Mouse (Mus musculus): ENCODE measurements at regions not wholly inside any gene's neighbourhood (a gene's known extent, or its start where the extent isn't known, plus 50 kb on each side); places are given as distances from the start of the nearest gene placed in this dataset.

DNA sequence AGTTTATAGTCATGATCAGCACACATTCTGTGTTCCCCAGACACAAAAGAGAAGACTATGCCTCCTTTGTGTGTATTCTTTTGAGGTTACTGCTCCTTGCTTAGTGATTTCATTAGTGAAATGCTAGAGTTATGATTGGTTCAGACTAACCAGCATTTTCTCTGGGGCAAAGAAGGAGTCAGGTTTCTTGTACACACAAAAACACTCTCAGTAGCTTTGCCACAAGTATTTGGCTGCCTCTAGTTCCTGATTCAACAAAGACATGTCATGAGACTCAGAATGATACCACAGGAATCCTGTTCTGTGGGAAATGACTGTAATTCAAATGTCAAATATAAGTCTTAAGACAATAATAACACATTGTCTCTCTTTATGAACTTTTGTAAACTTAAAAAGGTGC is 86.9 kb downstream of the Alx1 start:
- DNase-seq (ENCODE audit: low spot score), result no peak

DNA sequence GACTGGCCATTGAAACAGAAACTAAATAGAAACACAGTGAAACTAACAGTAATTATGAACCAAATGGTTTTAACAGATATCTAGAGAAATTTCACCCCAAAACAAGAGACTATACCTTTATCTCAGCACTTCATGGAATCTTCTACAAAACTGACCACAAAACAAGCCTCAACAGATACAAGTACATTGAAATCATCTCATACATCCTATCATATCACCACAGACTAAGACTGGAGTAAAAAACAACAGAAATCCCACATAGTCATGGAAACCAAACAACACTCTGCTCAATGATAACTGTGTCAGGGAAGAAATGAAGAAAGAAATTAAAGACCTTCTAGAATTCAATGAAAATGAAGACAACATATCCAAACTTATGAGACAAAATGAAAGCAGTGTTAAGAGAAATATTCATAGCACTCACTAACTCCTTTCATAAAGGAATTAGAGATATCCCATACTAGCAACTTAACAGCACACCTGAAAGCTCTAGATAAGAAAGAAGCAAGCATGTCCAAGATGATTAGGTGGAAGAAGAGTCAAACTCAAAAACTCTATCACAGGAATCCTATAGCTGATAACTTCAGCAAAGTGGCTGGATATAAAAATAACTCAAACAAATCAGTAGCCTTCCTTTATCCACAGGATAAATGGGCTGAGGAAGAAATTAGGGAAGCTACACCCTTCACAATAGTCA is 89.0 kb downstream of the Alx1 start:
- no peak for DNase-seq (ENCODE audit: low spot score)

DNA sequence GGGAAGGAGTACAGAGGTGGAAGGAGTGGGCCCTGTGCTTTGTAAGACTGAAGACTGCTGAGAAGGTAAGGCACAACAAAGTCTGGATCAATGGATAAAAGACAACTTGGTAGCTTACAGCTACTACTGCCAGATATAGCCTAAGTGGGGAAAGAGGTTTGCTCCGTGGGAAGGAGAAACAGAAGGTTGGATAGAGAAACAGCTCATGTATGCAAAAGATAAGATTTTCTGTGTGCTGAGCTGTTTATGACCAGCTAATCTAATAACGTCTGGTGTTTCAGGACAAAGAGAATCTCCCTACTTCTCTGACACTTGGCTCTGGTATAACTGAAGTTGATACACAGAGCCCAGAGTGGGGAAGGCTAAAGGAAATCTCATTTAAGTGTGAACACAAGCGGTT is 98.6 kb downstream of the Alx1 start:
- no peak for DNase-seq (ENCODE audit: low spot score)

DNA sequence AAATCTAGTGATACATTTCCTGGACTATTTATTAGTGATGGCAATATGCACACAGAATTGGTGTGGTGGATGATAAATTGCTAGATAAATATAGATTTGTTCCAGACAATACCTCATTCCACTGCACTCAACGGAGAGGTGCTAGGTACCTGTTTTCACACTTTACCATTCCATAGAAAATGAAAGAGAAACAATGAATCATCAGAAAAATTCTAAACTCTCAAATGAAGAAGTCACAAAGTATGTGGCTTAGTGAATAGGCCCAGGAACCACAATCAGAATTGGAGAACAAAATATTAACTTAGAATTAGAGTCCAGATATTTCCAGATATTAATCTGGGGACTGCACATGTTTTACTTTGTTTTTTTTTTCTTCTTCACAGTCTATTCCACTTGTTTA is 101.4 kb downstream of the Alx1 start:
- DNase-seq (ENCODE audit: low spot score), result no peak

DNA sequence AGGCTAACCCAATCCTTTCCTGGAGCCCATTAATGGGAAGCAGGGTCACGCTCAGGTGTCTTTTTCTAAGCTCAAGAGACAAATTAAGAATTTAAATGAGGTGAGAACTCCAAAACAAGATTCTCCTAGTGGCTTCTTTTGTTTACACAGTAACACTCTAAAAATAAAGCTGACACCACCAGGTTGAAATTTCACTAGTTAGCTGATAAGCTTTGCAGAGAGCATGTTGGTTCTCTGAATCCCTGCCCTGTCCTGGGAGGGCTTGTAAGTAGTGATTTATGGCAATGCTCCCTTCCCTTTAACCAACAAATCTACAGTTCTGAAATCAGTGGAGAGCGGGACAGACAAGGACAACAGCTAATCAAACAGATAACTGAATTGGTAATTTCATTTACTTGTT is 132.6 kb downstream of the Alx1 start:
- DNase-seq (ENCODE audit: low spot score), result no peak

DNA sequence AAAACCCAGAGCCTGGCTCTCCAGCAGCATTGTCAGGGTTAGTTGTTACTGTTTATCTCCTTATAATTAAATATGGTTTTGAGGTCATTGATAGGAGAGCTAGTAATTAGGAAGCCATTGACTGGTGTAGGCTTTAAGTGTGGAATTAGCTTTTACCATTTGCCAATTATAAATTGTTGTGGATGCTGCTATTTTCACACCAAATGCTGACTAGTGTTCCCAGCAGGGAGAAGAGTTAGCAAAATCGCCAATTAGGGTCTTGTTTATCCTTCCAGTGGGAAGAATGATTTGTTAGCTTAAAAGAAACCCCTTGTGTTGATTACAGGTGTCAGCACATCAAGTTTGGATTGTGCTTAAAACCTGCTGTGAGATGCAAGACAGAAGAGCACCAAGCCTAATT is 134.1 kb downstream of the Alx1 start:
- no peak for DNase-seq (ENCODE audit: low spot score)

DNA sequence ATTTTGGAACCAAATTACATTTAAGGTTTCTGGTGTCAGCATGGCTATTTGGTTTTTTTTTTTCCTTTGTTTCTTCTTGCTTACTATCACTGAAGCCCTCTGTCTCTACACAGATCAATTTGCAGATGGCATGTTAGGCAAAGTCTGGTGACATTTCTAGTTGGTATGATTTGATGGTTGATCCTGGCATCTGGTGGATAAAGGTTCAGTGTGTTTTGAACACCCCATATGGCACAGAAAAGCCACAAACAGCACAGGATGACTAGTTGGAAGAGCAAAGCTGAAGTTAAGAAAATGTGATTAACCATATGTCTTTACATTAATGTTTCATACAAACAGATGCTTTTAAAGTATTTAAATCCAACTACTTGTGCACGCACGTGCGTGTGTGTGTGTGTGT is 137.6 kb downstream of the Alx1 start:
- no peak for DNase-seq (ENCODE audit: low spot score)

DNA sequence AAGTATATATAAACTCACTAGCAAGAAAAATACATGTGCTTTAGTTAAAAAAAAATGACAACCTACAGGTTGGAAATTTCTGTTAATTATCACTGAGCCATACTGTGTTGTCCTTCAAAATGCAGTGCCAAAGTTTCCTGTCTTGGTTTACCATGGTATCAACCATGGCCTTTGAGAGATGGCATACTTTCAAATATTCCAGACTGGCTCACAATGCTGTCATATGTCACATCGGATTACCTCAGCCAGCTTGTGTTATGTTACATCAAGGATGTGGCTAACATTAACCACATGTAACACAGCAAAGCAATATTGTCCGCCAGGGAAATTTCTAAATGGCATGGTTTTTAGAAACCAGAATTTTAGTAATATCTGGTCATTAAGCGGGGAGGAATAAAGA is 140.3 kb downstream of the Alx1 start:
- no peak for DNase-seq (ENCODE audit: low spot score)

DNA sequence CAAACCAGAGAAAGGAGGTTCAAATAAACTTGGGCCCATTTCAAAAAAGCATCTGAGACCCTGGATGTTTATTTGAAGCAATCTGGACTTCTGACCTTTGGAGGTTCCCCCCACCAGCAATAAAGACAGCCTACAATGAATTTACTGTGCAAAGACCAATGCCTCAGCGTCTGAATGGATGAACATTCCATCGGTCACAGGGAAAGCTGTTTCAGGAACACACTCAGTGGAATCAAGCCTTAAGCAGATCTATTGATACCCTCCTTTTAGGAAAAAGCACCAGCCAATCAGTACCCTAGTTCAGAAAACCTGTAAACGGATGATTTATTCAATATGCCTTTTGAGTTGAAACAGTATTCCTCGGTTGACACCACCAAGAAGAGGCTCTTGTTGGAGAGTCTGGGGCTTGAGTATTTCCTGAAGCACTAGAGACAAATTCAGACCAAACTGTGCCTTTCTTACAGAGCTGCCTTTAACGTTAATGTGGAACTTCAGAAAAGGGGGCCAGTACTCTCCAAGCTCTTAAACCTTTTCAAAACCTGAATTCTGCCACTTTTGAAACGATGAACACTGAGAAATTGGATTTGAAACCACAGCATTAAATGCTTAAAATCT is 148.1 kb downstream of the Alx1 start:
- DNase-seq (ENCODE audit: low spot score), result no peak

DNA sequence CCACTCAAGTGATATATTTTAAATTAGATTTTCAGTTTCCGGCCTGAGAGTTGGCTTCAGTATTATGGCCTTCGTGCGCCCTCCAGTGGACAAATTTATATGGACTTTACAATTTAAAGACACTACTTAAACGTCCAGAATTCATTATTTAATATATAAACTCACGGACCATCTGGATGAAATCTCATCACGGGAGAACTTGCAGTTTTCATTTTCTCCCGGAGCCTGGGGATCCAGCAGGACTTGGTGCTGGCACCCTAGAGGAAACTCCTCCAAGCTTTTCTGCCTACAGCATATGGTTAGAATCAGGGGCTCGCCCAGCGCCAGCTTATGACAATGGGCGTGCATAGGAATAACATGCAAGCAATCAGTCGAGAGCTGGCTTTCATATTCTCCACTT is 152.0 kb downstream of the Alx1 start:
- no peak for DNase-seq (ENCODE audit: low spot score)

DNA sequence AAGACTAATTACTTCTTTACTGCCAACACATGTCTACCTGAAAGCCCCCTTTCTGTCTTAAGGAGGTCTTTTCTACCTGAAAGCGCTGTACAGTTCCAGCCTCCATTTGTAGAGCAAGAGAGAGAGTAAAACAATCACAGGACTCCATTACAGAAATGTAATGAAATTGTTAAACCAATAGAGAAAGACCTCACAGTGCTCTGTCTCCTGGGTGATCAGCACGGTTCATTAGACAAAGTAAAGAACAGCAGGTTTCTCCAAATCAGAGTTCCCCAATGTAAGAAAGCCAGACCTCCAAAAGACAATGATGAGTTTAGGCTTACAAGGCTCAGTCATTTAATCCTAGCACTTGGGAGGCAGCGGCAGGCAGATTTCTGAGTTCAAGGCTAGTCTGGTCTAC is 153.1 kb downstream of the Alx1 start:
- DNase-seq (ENCODE audit: low spot score), result no peak

DNA sequence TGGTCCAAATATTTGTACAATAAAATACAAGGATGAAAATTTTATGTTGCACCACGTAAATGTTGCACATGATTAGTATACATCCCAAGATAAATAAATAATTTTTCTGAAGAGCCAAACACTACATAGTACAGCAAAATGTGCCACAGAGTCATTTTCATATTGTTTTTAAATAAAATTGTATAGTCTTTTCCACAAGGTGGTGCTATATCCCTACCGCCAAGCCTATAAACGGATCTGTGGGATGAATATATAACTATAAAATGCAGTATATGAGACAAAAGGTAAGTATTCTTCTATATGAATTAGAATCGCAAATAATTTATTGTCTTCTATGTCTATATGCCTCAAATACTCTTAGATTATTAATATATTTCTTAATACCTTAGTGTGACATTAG is 163.1 kb downstream of the Alx1 start:
- DNase-seq (ENCODE audit: low spot score), result no peak

DNA sequence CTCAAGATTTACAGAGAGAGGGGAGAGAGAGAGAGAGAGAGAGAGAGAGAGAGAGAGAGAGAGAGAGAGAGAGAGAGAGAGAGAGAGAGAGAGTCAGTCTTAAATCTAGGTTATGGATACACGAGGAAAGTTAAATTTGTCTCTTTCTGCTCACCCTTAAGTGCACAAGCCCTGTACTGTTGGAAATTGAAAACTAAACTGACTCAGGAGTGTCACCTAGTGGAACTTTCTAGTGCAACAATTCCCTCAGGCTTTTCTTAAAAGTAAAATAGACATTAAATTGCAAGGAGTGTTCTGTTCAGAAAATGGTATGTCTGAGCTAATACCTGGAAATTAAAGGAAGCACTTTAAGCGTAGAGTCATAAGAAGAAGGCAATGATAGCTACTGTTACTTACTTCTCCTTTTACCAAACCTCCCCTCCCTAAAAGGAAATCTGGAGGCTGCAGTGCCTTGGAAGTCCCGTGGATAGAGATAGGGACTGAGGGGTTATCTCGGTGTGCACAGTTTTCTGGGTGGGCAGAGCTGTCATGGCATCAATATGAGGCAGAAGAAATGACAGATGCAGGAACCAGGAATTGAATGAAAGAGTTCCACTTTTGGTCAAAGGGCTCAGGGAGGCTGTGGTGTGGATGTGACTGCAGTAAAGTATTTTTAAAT is 193.3 kb downstream of the Alx1 start:
- no peak for DNase-seq (ENCODE audit: low spot score)

DNA sequence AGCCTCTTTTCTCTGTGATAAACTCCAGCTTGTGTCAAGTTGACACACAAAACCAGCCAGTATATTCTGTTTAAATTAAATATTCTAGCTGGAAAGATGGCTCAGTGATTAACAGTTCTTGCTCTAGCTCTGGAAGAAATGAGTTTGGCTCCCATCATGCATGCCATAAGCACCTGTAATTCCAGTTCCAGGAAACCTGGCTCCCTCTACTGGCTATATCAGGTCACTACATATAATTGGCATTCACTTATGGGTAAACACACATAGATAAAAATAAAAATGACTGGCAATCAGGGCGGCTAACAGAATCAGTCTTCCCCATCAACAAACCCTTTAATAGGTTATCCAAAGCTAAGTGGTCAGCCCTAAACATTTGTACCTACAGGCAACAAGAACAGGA is 194.2 kb downstream of the Alx1 start:
- DNase-seq (ENCODE audit: low spot score), result no peak

DNA sequence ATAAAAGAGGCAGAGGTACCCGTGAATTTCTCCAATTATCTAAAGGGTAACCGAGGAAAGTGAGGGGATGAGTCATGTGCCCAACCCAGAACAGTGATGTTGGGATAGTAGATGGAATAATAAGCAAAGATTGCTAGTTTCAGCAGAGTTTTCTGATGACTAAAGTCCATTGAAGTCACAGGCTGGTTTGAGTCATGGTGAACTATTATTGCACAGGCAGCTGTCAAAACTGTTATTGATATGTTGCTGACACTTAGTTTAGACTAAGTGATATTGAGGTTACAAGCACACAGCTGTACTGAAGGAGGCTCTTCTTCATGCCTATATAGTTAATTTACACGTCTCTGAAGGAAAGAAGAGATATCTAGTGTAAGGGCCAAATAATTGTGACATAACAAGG is 200.4 kb downstream of the Alx1 start:
- DNase-seq (ENCODE audit: low spot score), result no peak

DNA sequence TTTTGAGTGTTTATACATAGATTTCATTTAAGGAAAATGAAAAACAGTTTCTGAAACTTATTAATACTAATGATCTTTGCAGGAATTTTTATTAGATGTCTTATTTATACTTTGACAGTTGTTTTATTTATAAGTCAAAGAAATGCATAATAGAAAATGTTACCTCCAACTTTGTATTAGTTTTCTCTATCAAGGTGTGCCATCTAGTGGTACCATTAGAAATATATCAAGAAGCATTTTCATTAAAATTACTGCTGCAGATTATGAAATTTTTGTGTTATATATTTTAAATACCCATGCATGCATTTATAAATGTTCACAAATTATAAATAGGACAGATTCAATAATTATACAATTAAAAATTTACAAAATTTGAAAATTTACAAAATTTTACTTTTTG is 206.6 kb downstream of the Alx1 start:
- no peak for DNase-seq (ENCODE audit: low spot score)

DNA sequence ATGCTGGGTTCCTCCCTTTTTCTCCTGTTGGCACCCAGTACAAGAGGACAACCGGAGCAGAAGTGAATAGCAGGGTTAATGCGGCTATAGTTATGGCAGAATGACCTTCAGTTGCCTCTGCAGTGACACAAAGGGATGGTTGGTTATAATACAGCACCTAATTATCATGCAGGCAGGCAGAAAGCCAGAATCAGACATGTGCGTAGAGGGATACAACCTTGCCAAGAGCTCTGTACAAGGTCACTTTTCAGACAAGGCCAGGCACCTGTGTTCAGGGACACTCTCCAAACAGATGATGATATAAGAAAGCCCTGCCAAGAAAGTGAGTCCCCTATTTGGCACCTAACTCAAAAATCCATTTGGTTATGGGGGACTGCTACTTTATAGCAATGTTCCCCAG is 228.6 kb downstream of the Alx1 start:
- DNase-seq (ENCODE audit: low spot score), result peak; percentile 4

DNA sequence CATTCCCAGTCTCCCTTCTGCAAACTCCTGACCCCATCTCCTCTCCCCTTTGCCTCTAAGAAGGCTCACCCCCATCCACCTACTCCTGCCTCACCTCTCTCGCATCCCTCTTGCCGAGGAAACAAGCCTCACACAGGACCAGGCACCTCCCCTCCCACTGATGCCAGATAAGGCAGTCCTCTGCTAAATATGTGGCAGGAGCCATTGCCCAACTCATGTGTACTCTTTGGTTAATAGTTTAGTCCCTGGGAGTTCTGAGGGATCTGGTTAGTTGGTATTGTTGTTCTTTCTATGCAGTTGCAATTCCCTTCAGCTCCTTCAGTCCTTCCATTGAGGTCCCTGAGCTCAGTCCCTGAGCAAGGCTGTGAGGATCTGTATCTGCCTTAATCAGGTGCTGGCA is 250.8 kb downstream of the Alx1 start:
- no peak for DNase-seq (ENCODE audit: low spot score)

DNA sequence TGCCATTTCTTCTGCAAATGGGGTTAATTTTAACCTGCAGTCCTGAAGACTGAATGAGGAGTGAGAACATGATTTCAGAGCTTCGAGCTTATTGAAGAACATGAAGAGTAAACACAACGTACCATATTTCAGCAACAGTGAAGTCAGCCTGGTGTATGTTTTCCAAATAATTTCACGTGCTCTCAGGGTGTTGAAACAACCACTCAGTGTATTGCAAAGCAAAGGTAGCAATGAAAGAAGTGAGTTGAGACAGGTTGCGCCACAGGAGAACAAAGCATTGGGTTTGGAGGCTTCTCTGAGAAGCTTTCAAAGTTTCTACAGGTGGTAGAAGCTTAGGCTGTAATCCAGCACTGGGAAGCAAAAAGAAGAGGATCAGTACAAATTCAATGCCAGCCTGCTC is 251.7 kb downstream of the Rassf9 start:
- DNase-seq (ENCODE audit: low spot score), result no peak

DNA sequence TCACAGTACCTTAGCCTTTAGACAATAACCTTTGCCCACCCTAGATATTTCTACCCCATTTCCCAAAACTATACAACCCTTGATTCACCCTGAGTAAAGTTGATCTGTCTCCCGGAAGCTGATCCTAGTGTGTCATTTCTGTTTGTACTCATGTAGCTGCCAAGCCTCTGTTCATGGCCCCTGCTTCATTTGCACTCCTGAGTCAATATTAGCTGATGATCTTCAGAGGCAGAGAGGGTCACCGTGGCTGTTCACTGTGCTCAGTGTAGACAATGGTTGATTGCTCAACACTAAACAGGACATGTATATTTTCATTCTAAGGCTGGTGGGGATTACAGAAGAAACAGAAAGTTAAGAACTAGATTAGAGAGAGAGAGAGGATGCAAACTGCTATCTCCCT is 250.4 kb downstream of the Rassf9 start:
- DNase-seq (ENCODE audit: low spot score), result no peak

DNA sequence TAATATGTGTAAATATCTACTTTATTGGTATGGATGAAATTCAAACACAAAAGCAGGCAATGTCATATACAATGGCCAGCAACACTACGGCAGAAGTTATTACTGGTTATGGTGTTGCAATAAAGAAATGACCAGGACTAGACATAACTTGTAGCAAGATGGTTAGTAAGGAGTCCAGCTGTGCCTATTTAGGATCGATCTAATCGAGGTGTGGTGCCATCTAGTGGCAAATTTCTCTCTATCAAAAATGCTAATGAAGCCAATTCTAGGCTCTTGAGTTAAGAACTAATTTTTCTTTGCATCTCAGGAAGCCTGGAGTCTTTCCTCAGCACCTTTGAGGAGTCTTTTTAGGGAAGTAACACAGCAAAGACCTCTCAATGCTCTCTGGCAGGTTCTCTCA is 223.2 kb downstream of the Rassf9 start:
- DNase-seq (ENCODE audit: low spot score), result peak; percentile 21

DNA sequence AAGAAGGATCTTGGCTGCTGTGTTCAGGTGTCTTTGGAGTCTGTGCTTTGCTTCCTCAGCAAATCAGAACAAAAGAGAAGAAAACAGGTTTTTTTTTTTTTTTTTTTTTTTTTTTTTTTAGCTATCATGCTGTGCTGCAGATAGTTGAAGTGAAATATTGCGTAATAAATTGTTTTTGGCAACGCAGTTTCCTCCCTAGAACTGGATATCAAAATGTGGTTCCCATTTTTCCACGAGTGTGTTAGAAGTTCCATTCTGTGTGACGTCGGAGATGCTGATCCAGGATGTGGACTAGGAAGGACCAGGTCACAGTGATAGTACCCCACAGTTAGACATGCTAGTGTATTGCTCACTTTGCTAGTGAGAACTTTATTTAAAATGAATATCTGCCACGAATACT is 220.4 kb downstream of the Rassf9 start:
- DNase-seq (ENCODE audit: low spot score), result no peak

DNA sequence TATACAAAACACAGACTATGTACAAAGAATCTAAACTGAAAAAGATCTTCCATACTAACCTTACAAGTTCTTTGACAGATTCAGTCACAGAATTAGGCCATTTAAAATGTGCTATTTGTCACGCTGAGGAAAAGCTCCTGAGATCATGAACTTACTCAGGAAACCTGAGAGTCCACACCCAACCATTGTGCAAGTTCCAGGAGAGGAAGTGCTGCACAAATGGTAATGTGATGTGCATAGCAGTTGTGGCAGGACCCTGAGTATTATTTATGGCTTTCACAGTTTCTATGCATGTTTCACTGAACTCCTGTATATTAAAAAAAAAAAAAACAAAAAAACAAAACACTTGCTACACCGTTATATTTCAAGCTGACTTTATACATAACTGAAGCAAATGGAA is 200.2 kb downstream of the Rassf9 start:
- DNase-seq (ENCODE audit: low spot score), result no peak

DNA sequence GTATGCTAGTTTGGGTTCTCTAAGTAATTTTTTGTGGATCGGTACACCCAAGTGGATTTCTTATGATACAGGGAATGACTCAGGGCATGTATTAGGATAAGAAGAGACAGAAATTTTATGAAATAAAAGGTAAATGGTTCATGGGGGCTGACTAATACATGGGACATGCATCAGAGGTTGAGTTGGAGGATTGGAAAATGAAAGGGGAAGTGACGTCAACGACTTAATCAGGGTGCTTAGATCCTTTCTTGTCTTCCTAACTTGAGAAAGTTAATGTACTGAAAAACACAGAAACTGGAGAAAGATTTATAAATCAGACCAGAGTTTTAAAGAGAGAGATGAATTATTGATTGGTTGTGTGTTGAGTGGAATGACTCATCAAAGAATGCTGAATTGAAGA is 193.8 kb downstream of the Rassf9 start:
- DNase-seq (ENCODE audit: low spot score), result no peak

Measured in ovary, postnatal 14 days (tissue).